Mouse (Mus musculus): ENCODE measurements around the gene Cept1. TPM values are rescaled to one million over a fixed set of nuclear protein-coding genes. Genes with fewer than 3 reads are reported as not detected.

Cept1 gene
- polyA plus RNA-seq, 2 experiments: 10.8 to 27.1 TPM

DNA sequence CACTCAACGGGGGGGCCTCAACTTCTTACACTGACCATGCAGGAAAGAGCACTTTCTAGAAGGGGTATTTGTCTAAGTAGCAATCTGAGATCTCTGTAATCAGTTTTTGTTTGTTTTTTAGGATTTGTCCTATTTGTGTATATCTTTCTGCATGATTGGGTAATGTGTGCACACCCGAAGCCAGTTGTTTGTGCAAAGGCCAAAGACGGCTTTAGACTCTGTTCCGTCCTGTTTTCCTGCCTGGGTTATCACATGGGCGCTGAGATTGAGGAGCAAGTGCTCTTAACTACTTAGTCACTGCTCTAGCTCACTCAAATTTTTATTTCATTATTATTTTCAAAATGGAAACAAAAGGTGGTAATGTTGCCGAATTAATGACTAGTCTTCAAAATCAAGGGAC is 32.6 kb downstream of the Cept1 start:
- Histone ChIP-seq H3K27me3 (ENCODE audit: control insufficient read depth, insufficient read depth, low read length) (no peaks in the 10 kb centered on the region), H3K4me3 (ENCODE audit: insufficient read depth in 1 of 2, low read depth in 2 of 2, low read length in 2 of 2) (no peak overlapping the region), H3K36me3 (replicated peaks; ENCODE audit: control insufficient read depth, insufficient read depth, low read depth) (no peaks in the 10 kb centered on the region), H3K4me1 (replicated peaks; ENCODE audit: control insufficient read depth in 2 of 2, insufficient read depth in 2 of 2, low read length in 1 of 2) (no peaks in the 10 kb centered on the region), H3K9me3 (ENCODE audit: control insufficient read depth, low read length) (no peaks in the 10 kb centered on the region), H3K27ac (no peak overlapping the region), H3K9ac (replicated peaks) (no peak overlapping the region), H3K4me2 (ENCODE audit: low read depth) (no peak overlapping the region)
- ATAC-seq (ENCODE audit: insufficient read depth): peak; percentile 37; the same call in 1 of the 2 replicates
- WGBS (ENCODE audit: insufficient replicate concordance): 61% methylated on average over 6 of the region's 6 CpGs
- TF ChIP-seq CTCF (IDR thresholded peaks at IDR 0.05; ENCODE audit: low read depth) (no peak), EP300 (IDR thresholded peaks at IDR 0.05; ENCODE audit: low read depth) (no peak)
- DNase-seq (ENCODE audit: low read depth in 3 of 3, low spot score in 3 of 3): peak in 1 of 3 experiments; percentile 24

GRCm38 (mm10) chr3:106510669-106511068 is 36.9 kb downstream of the Cept1 start:
- no peaks in the 10 kb centered on the region for H3K27me3 ChIP-seq (ENCODE audit: control insufficient read depth, insufficient read depth, low read length)
- no peak overlapping the region for H3K4me3 ChIP-seq (ENCODE audit: insufficient read depth in 1 of 2, low read depth in 2 of 2, low read length in 2 of 2)
- DNase-seq (ENCODE audit: low read depth in 3 of 3, low spot score in 3 of 3) (no peak), ATAC-seq (ENCODE audit: insufficient read depth) (no peak)
- no peaks in the 10 kb centered on the region for H3K9me3 ChIP-seq (ENCODE audit: control insufficient read depth, low read length)
- H3K36me3 ChIP-seq (replicated peaks; ENCODE audit: control insufficient read depth, insufficient read depth, low read depth): no peaks in the 10 kb centered on the region
- H3K27ac ChIP-seq: no peak overlapping the region
- WGBS (ENCODE audit: insufficient replicate concordance): 75% methylated on average over 1 of the region's 1 CpGs
- no peak overlapping the region for H3K9ac ChIP-seq (replicated peaks)
- TF ChIP-seq CTCF (IDR thresholded peaks at IDR 0.05; ENCODE audit: low read depth): no peak
- TF ChIP-seq EP300 (IDR thresholded peaks at IDR 0.05; ENCODE audit: low read depth): no peak
- no peak overlapping the region for H3K4me2 ChIP-seq (ENCODE audit: low read depth)
- no peaks in the 10 kb centered on the region for H3K4me1 ChIP-seq (replicated peaks; ENCODE audit: control insufficient read depth in 2 of 2, insufficient read depth in 2 of 2, low read length in 1 of 2)

DNA sequence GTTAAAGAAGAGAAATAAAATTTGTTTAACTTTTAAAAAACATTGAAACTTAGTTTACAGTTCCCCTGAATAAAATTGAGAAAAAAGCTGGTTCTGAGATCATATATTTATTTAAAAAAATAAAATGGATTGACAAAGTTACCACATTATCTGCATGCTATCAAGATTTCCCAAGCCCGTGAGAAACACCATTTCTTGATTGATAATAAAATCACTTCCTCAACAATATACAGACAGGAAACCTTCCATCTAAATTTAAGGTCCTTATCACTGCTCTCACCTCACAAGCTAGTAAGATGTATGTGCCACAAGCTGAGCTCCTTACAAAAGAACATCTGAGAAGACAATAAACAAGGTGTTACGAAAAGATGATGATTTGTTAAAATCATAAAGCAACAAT is 44.7 kb downstream of the Cept1 start:
- 46% methylated on average over 2 of the region's 2 CpGs for WGBS (ENCODE audit: insufficient replicate concordance)
- Histone ChIP-seq H3K4me3 (ENCODE audit: insufficient read depth in 1 of 2, low read depth in 2 of 2, low read length in 2 of 2) (no peak overlapping the region), H3K27ac (no peak overlapping the region), H3K4me1 (replicated peaks; ENCODE audit: control insufficient read depth in 2 of 2, insufficient read depth in 2 of 2, low read length in 1 of 2) (no peaks in the 10 kb centered on the region), H3K4me2 (ENCODE audit: low read depth) (no peak overlapping the region), H3K9ac (replicated peaks) (no peak overlapping the region), H3K27me3 (ENCODE audit: control insufficient read depth, insufficient read depth, low read length) (no peaks in the 10 kb centered on the region), H3K9me3 (ENCODE audit: control insufficient read depth, low read length) (no peaks in the 10 kb centered on the region), H3K36me3 (replicated peaks; ENCODE audit: control insufficient read depth, insufficient read depth, low read depth) (peaks cover 2% of the 10 kb centered on the region)
- no peak for DNase-seq (ENCODE audit: low read depth in 3 of 3, low spot score in 3 of 3)
- ATAC-seq (ENCODE audit: insufficient read depth): no peak
- TF ChIP-seq EP300 (IDR thresholded peaks at IDR 0.05; ENCODE audit: low read depth): no peak
- TF ChIP-seq CTCF (IDR thresholded peaks at IDR 0.05; ENCODE audit: low read depth): no peak

DNA sequence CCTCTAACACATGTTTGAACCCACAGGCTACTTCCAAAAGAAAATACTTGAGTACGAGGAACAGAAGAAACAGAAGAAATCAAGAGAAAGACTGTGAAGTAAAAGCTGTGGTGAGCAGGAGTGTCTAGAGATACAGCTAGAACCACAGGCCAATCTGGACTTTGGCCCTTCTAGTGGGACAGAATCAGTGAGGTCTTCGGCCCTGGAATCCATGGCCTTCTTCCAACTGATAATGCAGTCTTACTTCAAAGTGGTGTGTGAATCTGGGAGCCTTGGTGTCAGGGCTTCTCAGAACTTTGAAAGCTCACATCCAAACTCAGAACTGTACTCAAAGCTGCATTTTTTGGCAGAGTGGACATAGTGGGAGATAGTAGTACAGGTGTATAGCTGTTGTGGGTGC is 47.1 kb downstream of the Cept1 start:
- DNase-seq (ENCODE audit: low read depth in 3 of 3, low spot score in 3 of 3): no peak
- Histone ChIP-seq H3K27me3 (ENCODE audit: control insufficient read depth, insufficient read depth, low read length) (no peaks in the 10 kb centered on the region), H3K9me3 (ENCODE audit: control insufficient read depth, low read length) (no peaks in the 10 kb centered on the region), H3K4me1 (replicated peaks; ENCODE audit: control insufficient read depth in 2 of 2, insufficient read depth in 2 of 2, low read length in 1 of 2) (peaks cover 16 to 18% of the 10 kb centered on the region in 2 experiments), H3K9ac (replicated peaks) (no peak overlapping the region), H3K4me2 (ENCODE audit: low read depth) (no peak overlapping the region), H3K4me3 (ENCODE audit: insufficient read depth in 1 of 2, low read depth in 2 of 2, low read length in 2 of 2) (no peak overlapping the region), H3K27ac (no peak overlapping the region), H3K36me3 (replicated peaks; ENCODE audit: control insufficient read depth, insufficient read depth, low read depth) (peaks cover 2% of the 10 kb centered on the region)
- ATAC-seq (ENCODE audit: insufficient read depth): no peak
- no peak for TF ChIP-seq CTCF (IDR thresholded peaks at IDR 0.05; ENCODE audit: low read depth)
- TF ChIP-seq EP300 (IDR thresholded peaks at IDR 0.05; ENCODE audit: low read depth): no peak
- WGBS (ENCODE audit: insufficient replicate concordance): 75% methylated on average over 2 of the region's 2 CpGs

DNA sequence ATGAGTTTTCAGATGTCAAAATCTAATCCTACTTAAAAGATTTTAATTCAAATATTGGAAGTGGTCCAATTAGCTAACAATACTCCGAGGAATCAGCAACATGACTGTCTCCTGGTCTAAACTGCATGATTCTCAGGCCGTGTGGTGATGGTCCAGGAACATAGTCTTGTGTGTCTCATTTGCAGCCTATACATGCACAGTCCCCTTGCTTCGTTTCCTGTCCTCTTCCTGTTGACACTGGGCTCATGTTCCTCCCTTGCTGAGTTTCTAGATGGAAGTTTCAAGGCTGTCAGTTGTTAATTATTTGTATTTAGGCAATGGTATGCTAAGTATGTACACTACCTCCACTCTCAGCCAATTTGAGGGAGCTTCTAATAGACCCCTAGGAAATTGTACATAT is 50.6 kb downstream of the Cept1 start:
- Histone ChIP-seq H3K4me1 (replicated peaks; ENCODE audit: control insufficient read depth in 2 of 2, insufficient read depth in 2 of 2, low read length in 1 of 2) (peaks cover 48 to 50% of the 10 kb centered on the region in 2 experiments), H3K27ac (no peak overlapping the region), H3K36me3 (replicated peaks; ENCODE audit: control insufficient read depth, insufficient read depth, low read depth) (no peaks in the 10 kb centered on the region), H3K9me3 (ENCODE audit: control insufficient read depth, low read length) (no peaks in the 10 kb centered on the region), H3K9ac (replicated peaks) (no peak overlapping the region), H3K27me3 (ENCODE audit: control insufficient read depth, insufficient read depth, low read length) (no peaks in the 10 kb centered on the region), H3K4me3 (ENCODE audit: insufficient read depth in 1 of 2, low read depth in 2 of 2, low read length in 2 of 2) (no peak overlapping the region), H3K4me2 (ENCODE audit: low read depth) (no peak overlapping the region)
- WGBS (ENCODE audit: insufficient replicate concordance): 34% methylated on average over 3 of the region's 3 CpGs
- DNase-seq (ENCODE audit: low read depth in 3 of 3, low spot score in 3 of 3) (no peak), ATAC-seq (ENCODE audit: insufficient read depth) (no peak)
- no peak for TF ChIP-seq EP300 (IDR thresholded peaks at IDR 0.05; ENCODE audit: low read depth)
- TF ChIP-seq CTCF (IDR thresholded peaks at IDR 0.05; ENCODE audit: low read depth): no peak

Data from liver, embryonic 14.5 days (tissue).